Mouse (Mus musculus): ENCODE measurements around the gene Lrrn4cl.
A peak's percentile ranks its signal among the peaks of the same experiment; 100 is the strongest.
"Not testable (repeated sequence)": the region's sequence is repeated elsewhere in the genome, so short reads cannot be mapped to it uniquely, and the experiment has no call there.

Gene Lrrn4cl

DNA sequence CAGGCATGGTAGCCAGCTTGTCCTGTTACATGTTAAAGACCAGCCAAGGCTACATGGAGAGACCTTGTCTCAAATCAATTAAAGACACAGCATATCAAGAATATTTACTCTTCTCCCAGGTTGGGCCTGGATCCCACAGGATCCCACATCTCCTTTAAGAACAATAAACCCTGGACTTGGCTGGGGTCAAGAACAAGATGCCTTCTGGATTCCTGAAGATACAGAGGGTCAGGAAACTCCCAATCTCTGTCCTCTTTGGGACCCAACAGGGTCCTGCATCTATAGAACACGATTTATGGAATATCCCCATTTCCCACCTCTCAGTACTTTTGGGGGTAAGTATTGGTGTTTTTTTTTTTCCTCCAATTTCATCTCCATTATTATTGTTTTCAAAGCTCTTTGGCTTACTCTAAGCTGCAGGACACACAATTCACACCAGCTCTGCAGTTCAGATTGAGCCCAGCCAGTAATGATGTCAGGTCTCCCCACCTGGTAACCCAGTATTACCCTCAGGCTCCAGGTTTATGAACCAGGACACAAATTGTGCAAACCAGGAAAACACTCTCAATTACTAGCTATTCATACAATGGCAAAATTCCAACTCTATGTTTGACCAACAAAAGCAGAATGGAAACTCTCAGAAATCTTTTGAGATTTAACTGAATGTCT lies 36.5 kb downstream of the Lrrn4cl start:
- DNase-seq = no peak

DNA sequence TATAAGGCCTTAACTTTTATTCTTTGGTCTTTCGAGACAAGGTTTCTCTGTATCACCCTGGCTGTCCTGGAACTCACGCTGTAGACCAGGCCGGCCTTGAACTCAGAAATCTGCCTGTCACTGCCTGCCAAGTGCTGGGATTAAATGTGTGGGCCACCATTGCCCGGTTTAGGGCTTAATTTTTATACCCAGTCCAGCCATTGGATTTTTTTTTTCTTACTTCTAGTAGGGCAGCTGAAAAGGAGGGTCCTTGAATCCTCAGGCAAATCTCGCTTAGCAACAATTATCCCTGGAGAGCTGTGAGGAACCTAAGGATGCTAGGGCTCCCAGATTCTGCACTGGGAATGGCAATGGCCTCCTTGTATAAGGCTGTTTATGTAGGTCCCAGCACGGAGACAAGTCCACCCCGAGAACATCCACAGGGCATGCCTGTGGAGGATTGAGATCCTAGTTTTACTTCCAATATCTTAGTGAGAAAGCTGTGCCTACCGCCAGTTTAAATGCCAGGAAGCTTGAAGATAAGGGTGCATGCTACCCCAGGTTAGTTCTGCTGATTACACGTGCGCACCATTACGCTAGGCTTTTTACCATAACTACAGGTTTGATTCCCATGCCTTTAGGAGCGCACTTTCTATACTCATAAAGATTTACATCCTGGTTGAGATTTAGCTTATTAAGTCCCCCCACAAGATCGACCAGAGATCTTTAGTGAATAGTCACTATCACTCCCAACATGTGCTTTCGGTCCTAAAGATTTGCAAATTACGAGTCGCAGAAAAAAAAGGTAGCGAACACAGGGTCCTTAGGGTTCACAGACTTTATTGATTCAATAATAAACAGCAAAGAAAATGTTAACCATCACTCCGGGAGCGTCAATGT lies 37.3 kb downstream of the Lrrn4cl start:
- DNase-seq = no peak

DNA sequence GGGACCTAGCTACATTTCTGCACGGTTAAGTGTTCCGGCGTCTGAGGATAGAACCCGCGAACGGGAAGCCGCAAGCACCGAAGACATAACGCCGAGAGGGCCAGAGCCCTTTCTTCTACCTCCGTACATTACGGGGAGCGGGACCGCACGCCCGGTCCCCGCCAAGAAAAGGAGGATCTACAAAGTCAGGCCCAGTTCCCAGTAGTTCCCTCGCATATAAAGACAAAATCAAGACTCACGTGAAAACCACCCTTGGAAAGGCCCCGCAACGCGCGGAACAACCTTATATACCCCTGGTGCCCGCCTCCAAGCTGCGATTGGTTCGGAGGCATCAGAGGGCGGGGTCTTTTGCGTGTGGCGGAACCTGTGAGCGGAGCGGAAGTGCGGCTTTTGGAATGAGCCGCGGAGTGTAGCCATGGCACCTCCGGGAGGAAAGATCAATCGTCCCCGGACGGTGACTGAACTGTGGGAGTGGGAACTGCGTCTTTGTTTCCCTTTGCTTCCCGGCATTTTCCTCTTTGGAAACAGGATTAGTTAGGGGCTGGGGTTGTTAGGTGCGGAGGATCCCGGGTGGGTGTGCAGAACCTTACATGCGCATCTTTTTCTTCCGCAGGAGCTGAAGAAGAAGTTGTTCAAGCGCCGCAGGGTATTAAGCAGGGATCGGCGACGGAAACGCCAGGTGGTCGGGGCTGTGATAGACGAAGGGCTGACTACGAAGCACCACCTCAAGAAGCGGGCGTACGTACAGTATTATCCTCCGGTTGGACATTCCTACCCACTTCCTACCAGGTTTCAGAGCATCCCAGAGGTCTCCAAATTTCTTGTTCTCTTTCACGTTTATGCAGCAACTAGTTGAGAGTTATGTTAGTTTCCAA lies 38.2 kb downstream of the Lrrn4cl start, which contains the start of the genes 1810009A15Rik and Gm49416:
Gene 1810009A15Rik (plus strand): TSS at position 343 of the 875 bp plus-strand sequence.
Gene Gm49416 (plus strand): TSS at position 416 of the 875 bp plus-strand sequence.
- DNase-seq = peak; percentile 92 to 97

DNA sequence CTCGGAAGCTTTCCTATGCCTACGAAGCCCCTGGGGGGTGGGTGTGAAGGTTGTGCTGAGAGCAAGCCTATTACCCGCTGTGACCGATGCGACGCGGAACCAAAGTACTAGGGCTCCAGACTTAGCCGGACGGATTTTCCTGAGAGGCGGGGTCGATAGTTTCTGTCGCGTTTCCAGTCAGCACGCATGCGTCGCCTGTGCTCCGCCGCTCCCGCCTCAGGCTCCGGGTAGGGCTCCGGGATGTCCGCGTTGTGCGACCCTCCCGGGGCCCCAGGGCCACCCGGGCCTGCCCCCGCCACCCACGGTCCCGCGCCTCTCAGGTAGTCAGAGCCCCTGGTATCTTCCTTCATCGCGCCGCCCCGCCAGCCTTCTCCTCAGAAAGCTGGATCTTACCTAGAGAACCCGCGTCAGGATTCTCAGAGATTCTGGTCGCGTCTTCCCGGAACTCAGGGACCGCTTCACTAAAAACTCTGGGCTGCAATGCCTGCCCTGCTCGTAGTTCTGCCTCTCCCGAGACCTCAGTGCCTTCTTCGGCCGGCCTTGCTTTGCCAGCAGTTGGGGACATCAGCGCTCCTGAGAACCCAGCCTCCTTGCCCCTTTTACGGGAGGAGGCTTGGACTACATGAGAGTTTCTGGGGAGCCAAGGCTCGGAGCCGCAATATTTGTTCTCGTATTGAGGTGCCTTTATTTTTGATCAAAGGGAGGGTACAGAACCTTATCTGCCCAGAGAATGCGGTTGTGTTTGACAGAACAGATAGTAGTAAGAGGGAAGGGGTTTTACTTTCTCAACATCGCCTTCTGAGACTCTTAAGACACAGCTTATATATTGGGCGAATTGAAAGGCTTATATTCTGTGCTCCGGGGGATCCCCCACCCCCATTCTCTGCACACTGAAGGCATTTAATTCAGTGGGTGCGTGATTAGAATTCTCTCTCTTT lies 42.5 kb downstream of the Lrrn4cl start, which contains the start of gene Ints5:
Gene Ints5 (plus strand): TSS at position 177 of the 938 bp plus-strand sequence.
- DNase-seq = peak; percentile 82 to 88

DNA sequence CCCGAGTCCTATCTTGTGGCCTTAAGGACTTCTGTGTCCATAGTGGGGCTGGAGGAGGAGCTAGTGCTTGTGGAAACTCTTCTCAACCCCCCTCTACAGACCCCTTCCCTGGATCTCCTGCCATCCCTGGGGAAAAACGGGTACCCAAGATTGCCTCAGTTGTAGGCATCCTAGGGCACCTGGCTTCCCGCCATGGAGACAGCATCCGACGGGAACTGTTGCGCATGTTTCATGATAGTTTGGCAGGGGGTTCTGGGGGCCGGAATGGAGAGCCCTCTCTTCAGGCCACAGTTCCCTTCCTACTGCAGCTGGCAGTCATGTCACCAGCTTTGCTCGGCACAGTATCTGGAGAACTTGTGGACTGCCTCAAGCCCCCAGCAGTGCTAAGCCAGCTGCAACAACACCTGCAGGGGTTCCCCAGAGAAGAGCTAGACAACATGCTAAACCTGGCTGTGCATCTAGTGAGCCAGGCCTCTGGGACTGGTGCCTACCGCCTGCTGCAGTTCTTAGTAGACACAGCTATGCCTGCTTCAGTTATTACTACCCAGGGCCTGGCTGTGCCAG lies 44.9 kb downstream of the Lrrn4cl start:
- peak in 1 of 2 experiments; percentile 14 for DNase-seq

DNA sequence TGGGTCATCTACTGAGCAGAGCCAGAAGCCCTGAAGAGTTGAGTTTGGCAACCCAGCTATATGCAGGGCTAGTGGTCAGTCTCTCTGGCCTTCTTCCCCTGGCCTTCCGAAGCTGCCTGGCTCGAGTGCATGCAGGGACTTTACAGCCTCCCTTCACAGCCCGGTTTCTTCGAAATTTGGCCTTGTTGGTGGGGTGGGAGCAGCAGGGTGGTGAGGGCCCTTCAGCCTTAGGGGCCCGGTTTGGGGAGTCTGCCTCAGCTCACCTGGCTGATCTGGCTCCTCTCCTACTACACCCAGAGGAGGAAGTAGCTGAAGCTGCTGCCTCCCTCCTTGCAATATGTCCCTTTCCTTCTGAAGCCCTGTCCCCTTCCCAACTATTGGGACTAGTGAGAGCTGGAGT lies 45.7 kb downstream of the Lrrn4cl start:
- not testable (repeated sequence) for DNase-seq

DNA sequence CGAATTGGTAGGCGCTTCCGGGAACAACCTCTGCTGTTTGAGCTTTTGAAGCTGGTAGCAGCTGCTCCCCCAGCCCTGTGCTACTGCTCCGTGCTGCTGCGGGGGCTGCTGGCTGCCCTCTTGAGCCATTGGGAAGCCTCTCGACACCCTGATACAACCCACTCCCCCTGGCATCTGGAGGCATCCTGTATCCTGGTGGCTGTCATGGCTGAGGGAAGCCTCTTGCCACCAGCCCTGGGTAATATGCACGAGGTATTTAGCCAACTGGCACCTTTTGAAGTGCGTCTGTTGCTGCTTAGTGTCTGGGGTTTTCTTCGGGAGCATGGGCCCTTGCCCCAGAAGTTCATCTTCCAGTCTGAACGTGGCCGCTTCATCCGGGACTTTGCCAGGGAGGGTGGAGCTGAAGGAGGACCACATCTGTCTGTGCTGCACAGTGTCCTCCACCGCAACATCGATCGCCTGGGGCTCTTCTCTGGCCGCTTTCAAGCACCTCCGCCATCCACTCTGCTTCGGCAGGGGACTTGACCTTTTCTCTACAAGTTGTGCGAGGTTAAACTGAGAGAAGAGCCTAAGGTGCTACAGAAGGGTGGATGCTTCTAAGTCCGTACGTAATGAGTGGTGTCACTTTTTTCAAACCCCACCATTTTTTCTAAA lies 46.8 kb downstream of the Lrrn4cl start:
- peak; percentile 45 to 46 for DNase-seq

DNA sequence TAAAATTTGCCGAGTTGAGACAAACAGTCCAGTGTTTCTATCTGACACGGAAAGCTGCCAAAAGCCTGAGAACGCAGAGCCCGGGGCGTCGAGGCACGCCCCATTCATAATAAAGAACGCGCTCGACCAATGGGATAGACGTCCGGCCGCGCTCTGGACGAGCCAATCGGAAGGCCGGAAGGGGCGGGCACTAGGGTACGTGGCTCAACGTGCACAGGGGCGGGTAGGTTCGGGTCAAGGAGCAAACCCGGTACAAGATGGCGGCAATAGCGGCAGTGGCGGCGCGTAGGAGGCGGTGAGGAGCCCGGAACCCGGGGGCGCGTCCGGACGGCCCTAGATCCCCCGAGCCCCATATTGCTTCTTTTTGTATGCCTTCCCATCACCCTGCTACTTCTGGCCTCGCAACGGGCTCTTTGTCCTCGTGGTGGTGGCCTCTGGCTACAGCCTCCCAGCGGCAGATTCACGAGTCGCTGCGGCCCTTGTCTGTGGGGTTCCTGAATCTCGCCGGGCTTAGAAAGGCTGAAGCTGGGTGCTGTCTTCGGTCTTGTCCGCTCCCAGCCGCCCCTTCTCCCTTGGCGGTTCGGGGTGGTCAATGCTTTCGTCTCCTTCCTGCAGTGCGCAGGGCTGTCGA lies 47.4 kb downstream of the Lrrn4cl start, which contains the start of gene Ganab:
Gene Ganab (plus strand): TSS at position 207 of the 631 bp plus-strand sequence.
- DNase-seq = peak; percentile 95 to 98

DNA sequence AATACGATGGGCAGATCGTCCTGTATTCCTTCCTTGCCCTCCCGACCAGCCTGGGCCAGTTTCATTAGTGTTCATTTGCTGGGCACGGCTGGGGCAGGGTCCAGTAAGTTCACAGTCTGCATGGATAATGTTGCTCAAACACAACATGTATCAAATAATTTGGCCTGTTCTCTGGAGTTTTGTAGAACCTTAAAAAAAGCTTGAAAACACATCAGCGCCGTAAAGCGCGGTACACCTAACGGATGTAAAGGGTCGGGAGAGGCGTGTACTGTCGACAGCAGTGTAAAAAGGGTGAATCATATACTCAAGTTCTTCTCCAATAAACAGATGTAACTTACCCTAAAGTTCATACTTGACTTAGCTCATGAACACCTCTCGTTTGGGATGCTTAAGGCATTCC lies 48.0 kb downstream of the Lrrn4cl start:
- DNase-seq = no peak

DNA sequence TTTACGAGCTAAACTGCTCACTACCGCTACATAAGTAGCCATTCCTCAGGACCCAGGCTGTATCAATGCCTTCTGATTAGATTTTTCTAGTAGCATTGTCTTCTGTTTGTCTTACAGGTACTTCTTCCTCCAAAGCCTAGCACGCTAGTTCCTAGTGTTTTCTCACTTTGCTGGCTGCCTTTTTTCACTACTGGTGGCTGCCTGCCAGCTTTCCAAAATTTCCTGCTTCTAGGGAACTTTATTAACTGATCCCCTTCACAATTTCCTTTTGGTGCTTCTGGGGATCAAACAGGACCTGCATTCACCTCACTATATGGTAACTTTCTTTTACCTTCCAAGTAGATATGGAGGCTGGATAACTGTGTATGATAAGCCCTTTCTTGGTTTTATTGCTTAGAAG lies 48.5 kb downstream of the Lrrn4cl start:
- DNase-seq = no peak

DNA sequence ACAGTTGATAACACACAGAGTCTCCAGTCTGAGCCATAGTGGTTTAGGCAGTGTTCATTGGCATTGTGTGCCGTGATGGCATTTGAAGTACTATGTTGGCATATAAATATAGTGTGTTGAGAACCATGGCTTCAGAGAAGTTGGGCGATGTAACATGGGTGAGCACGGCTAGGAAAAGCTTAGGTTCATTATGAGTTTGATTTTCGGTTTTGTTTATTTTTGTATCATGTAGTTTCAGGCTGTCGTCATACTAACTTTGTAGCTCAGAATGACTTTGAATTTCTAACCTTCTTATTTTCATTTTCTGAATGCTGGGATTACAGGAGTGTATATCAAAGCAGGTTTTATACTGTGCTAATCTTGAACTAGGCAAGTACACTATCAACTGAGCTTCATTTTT lies 52.8 kb downstream of the Lrrn4cl start:
- no peak for DNase-seq

All from cerebellum, adult 18-20 months (tissue).